Mouse (Mus musculus) frontal cortex, adult 2 months (tissue): ENCODE results near the gene Bloc1s1. TPM values are rescaled to one million over a fixed set of nuclear protein-coding genes. Genes with fewer than 3 reads are reported as not detected.

Source experiments
- DNase-seq, 2 experiments: peaks; one replicate each; pipeline ENCODE4 v3.0.0; 2022; ENCODE audit warnings: low spot score in 1 of 2; ENCODE audit errors: extremely low spot score in 1 of 2
- polyA plus RNA-seq: library from polyadenylated mRNA; depleted of rRNA; stranded (reverse); fragments of >200 nt; gene quantifications from 2 replicates; pipeline ENCODE4 v1.2.3, GENCODE M21; 2012; rRNA removed

Bloc1s1 gene
- 233 and 273 TPM in 2 replicates for polyA plus RNA-seq

GRCm38 (mm10) chr10:128923935-128924334 lies at the start of gene Bloc1s1:
Gene Bloc1s1 (minus strand): TSS chr10:128924035.
- DNase-seq, result no peak

- no peak for DNase-seq
Observed at GRCm38 (mm10) chr10:128972841-128973240, 49.0 kb upstream of the Bloc1s1 start.

- no peak for DNase-seq
Observed at GRCm38 (mm10) chr10:128970740-128971250, 47.0 kb upstream of the Bloc1s1 start.

GRCm38 (mm10) chr10:128968341-128968749 lies 44.5 kb upstream of the Bloc1s1 start:
- DNase-seq, result no peak

GRCm38 (mm10) chr10:128965871-128966270 lies 42.0 kb upstream of the Bloc1s1 start:
- no peak for DNase-seq

- DNase-seq, result no peak
Observed at GRCm38 (mm10) chr10:128964961-128965360, 41.1 kb upstream of the Bloc1s1 start.

- DNase-seq, result no peak
Observed at GRCm38 (mm10) chr10:128960590-128961584, 37.1 kb upstream of the Bloc1s1 start, which contains the start of gene Mettl7b. Gene Mettl7b (minus strand): TSS chr10:128960988.

- no peak for DNase-seq
Observed at GRCm38 (mm10) chr10:128960142-128960541, 36.3 kb upstream of the Bloc1s1 start.

- no peak for DNase-seq
Observed at GRCm38 (mm10) chr10:128958340-128958739, 34.5 kb upstream of the Bloc1s1 start.

- DNase-seq, result no peak
Observed at GRCm38 (mm10) chr10:128950208-128950887, 26.5 kb upstream of the Bloc1s1 start.

- no peak for DNase-seq
Observed at GRCm38 (mm10) chr10:128947496-128947895, 23.7 kb upstream of the Bloc1s1 start.

GRCm38 (mm10) chr10:128945675-128946074 lies 21.8 kb upstream of the Bloc1s1 start:
- DNase-seq, result no peak

- DNase-seq, result no peak
Observed at GRCm38 (mm10) chr10:128940475-128941061, 16.7 kb upstream of the Bloc1s1 start.

- no peak for DNase-seq
Observed at GRCm38 (mm10) chr10:128938974-128939373, 15.1 kb upstream of the Bloc1s1 start.

- no peak for DNase-seq
Observed at GRCm38 (mm10) chr10:128938457-128938856, 14.6 kb upstream of the Bloc1s1 start.

GRCm38 (mm10) chr10:128937756-128938390 lies 14.0 kb upstream of the Bloc1s1 start:
- no peak for DNase-seq

GRCm38 (mm10) chr10:128935826-128936440 lies 12.1 kb upstream of the Bloc1s1 start:
- no peak for DNase-seq

GRCm38 (mm10) chr10:128934997-128935787 lies 11.4 kb upstream of the Bloc1s1 start:
- DNase-seq, result no peak
